Mouse (Mus musculus) intestine, embryonic 15.5 days (tissue): ENCODE data around the gene Tmem181a. TPM values are rescaled to one million over a fixed set of nuclear protein-coding genes. Genes with fewer than 3 reads are reported as not detected.
A peak's percentile ranks its signal among the peaks of the same experiment; 100 is the strongest.
"Not testable (repeated sequence)": the region's sequence is repeated elsewhere in the genome, so short reads cannot be mapped to it uniquely, and the experiment has no call there.

Source experiments
- ATAC-seq: fragments of 200-750 bp; cut with Nextera tagmentation; 2 replicates; pipeline ENCODE4 v1.8.0; 2017; ENCODE audit warnings: moderate TSS enrichment, moderate library complexity
- H3K27ac ChIP-seq: fragments of 300-500 bp; sonication (generic); 2 replicates; pipeline ENCODE4 v1.5.1; 2015; ENCODE audit warnings: mild to moderate bottlenecking, inconsistent platforms
- H3K27me3 ChIP-seq: fragments of 300-500 bp; sonication (generic); replicated peaks from 2 replicates; pipeline ENCODE4 v1.6.1; 2015; ENCODE audit warnings: inconsistent platforms
- H3K36me3 ChIP-seq: fragments of 300-500 bp; sonication (generic); 2 replicates; pipeline ENCODE4 v1.6.1; 2015; ENCODE audit warnings: inconsistent platforms
- H3K4me1 ChIP-seq: fragments of 300-500 bp; sonication (generic); replicated peaks from 2 replicates; pipeline ENCODE4 v1.6.1; 2015; ENCODE audit warnings: inconsistent platforms
- H3K4me2 ChIP-seq: fragments of 300-500 bp; sonication (generic); replicated peaks from 2 replicates; pipeline ENCODE4 v1.6.1; 2015; ENCODE audit warnings: mild to moderate bottlenecking, inconsistent platforms
- H3K4me3 ChIP-seq: fragments of 300-500 bp; sonication (generic); replicated peaks from 2 replicates; pipeline ENCODE4 v1.5.1; 2015; ENCODE audit warnings: inconsistent platforms
- H3K9ac ChIP-seq: fragments of 300-500 bp; sonication (generic); 2 replicates; pipeline ENCODE4 v1.6.1; 2015; ENCODE audit warnings: inconsistent platforms
- H3K9me3 ChIP-seq: fragments of 300-500 bp; sonication (generic); 2 replicates; pipeline ENCODE4 v1.6.1; 2016; ENCODE audit warnings: inconsistent platforms
- WGBS: fragments of 180-500 bp; shearing (Covaris S2); methylation state at CpG from one replicate; pipeline ENCODE4 v1.1.7; 2015; 5-methylcytosine and 5-hydroxymethylcytosine counted together
- polyA plus RNA-seq: library from polyadenylated mRNA; unstranded; fragments of >200 nt; fragmentation: Nextera tagmentation; extraction: Ambion mirVana; gene quantifications from 2 replicates; pipeline ENCODE4 v1.2.1, GENCODE M21; 2015

Gene Tmem181a
- polyA plus RNA-seq, 1 experiment from 2014 or later: 19.5 TPM

DNA sequence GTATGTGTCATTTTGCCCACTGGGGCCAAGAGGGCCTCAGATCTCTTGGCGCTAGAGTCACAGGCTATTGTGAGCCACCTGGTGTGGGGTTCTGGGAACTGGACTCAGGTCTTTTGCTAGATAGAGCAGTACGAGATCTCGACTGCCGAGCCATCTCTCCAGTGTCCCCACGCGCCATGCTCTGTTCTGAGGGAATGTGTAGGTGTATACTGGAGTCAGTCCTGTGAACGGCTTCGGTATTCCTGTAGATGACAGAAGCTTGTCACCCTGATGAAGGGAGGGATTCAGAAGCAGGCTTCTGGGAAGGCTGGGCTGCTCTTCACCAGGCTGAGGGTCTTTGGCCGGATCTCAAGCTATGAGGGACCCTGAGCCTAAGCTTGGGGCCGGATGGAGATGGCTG is 23.1 kb downstream of the Tmem181a start:
- H3K4me1 ChIP-seq, H3K4me3 ChIP-seq, H3K4me2 ChIP-seq, H3K9ac ChIP-seq, H3K9me3 ChIP-seq, H3K27ac ChIP-seq, H3K27me3 ChIP-seq, H3K36me3 ChIP-seq: not testable (repeated sequence)
- peak; percentile 29; the same call in 1 of the 2 replicates for ATAC-seq
- WGBS: 90% methylated on average over 10 of the region's 10 CpGs

DNA sequence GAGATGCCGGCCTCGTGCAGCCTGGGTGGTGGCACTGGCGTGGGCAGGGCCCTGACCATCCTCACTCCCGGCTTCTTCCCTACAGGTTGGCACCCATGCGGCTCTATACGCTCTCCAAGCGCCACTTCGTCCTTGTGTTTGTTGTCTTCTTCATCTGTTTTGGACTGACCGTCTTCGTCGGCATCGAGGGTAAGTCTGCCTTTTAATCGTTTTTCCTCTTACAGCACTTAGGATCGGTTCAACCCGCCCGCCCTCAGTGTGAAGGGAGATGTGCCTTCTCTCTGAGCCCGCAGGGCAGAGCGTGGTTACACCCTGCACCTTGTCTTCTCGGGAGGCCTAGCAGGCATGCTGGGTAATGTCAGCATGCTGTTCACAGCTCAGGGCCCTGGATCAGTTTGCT is 23.9 kb downstream of the Tmem181a start:
- H3K9me3 ChIP-seq, H3K4me2 ChIP-seq, ATAC-seq, H3K9ac ChIP-seq, H3K27me3 ChIP-seq, H3K36me3 ChIP-seq, H3K4me3 ChIP-seq, H3K27ac ChIP-seq, H3K4me1 ChIP-seq: not testable (repeated sequence)
- 94% methylated on average over 19 of the region's 19 CpGs for WGBS

DNA sequence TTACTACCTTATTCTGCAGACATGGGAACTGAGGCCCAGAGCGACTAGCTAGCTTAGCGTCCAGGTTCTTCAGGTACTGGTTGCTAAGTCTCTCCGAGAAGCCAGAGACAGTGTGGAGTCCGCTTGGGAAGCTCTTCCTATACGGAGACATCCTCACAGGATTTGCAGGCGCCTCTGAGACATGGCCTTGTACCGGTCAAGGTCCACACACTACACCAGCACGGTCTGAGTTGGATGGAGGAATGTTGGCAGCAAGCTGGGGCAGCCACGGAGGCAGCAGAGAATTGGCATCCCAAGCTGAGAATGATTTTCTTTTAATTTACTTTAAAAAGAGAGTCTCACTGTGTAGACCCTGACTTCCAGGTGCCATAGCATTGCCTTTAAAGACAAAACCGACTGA is 26.5 kb downstream of the Tmem181a start:
- not testable (repeated sequence) for ATAC-seq, H3K4me2 ChIP-seq, H3K4me1 ChIP-seq, H3K27ac ChIP-seq, H3K9ac ChIP-seq, H3K4me3 ChIP-seq, H3K9me3 ChIP-seq, H3K27me3 ChIP-seq, H3K36me3 ChIP-seq
- WGBS: 91% methylated on average over 8 of the region's 10 CpGs

DNA sequence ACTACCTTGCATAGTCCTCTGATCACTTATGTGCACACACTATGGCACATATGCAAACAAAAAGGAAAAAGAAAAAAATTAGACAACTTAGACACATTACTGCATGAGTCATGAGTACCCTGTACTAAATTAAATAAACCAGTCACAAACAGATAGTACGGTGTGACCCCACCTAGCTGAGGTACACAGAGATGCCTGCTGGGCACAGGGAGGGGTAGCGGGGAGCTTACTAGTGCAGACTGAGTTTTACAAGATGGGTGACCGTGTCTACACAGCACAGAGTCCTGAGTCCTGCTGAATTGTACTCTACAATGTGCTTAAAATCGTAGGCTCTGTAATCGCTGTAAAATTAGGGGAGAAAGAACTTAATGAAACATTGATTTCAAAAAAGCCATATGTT is 29.5 kb downstream of the Tmem181a start:
- H3K36me3 ChIP-seq, H3K9ac ChIP-seq, H3K4me3 ChIP-seq, H3K4me2 ChIP-seq, H3K4me1 ChIP-seq, ATAC-seq, H3K27me3 ChIP-seq, H3K9me3 ChIP-seq, H3K27ac ChIP-seq: not testable (repeated sequence)
- WGBS: 92% methylated on average over 5 of the region's 5 CpGs

DNA sequence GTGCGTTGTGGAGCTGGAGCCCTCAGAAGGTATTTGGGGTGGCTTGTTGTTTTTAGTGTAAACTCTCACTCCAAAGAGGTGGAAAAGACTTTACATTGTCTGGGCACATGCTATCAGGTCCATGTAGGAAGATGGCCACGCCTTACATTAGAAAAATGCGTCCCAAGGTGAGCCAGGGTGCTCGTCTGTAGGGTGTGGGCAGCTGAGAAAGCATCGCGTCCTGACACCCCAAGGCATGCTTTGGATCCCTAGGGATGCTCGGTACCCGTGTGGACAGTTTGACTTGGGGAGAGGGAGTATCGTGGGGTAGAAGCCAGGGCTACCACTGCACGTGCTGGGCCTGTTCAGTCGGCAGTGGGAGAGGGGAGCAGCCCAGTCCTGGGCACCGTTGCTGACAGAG is 32.4 kb downstream of the Tmem181a start:
- not testable (repeated sequence) for H3K27me3 ChIP-seq, ATAC-seq, H3K4me1 ChIP-seq, H3K9me3 ChIP-seq, H3K9ac ChIP-seq, H3K4me3 ChIP-seq, H3K27ac ChIP-seq, H3K4me2 ChIP-seq, H3K36me3 ChIP-seq
- 91% methylated on average over 12 of the region's 12 CpGs for WGBS

DNA sequence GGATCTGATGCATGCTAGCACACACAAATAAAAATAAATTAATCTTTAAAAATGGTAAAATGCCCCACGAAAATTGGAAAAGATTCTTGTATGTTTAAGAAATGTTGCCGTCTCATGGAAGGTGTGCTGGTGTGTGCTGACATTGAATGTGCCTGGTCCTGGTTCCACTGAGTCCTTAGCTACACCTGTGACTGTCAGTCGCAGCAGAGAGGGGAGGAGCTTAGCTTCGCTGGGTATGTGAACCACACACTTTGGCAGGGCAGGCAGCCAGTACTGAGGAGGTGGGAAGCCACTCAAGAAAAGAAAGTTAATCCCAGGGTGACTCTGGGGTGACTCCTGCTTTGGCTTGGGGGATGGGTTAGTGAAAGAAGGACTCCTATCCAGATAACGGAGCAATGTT is 37.2 kb downstream of the Tmem181a start:
- not testable (repeated sequence) for H3K4me2 ChIP-seq, H3K27ac ChIP-seq, H3K9me3 ChIP-seq, H3K27me3 ChIP-seq, H3K36me3 ChIP-seq, H3K9ac ChIP-seq, H3K4me1 ChIP-seq, ATAC-seq, H3K4me3 ChIP-seq
- no CpG with 5 or more reads among the region's 5 CpGs for WGBS

DNA sequence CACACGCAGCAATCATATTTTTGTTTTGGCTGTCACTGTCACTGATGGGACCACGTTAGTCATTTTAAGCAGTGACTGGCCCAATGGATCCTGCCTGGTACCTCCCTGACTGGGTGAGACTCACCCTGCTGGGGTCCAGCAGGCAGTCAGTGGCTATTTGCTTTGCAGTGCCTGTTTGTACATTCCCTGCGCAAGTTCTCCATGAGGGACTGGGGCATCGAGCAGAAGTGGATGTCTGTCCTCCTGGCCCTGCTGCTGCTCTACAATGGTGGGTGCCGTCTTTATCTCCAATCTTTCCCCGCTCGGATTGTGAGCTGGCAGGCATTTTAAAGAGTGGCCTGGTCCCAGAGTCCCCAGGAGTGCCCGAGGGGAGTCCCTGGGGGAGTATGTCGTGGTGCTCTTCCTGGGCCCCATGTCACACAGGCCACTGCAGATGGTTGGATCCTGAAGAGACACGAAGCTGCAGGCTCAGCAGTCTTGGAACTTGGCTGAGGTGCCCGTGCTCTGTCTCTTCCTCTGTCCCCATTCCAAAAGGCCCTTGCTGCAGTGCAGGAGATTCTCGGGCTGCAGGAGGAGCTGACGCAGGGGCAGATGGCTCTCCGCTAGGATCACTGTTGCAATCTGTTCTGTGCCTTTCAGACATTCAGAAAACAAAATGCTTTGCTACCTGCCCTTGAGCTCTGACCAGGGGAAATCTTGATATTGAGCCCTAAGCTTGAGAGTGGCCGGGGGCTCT is 40.6 kb downstream of the Tmem181a start:
- H3K27me3 ChIP-seq: not testable (repeated sequence)
- 93% methylated on average over 9 of the region's 15 CpGs for WGBS

DNA sequence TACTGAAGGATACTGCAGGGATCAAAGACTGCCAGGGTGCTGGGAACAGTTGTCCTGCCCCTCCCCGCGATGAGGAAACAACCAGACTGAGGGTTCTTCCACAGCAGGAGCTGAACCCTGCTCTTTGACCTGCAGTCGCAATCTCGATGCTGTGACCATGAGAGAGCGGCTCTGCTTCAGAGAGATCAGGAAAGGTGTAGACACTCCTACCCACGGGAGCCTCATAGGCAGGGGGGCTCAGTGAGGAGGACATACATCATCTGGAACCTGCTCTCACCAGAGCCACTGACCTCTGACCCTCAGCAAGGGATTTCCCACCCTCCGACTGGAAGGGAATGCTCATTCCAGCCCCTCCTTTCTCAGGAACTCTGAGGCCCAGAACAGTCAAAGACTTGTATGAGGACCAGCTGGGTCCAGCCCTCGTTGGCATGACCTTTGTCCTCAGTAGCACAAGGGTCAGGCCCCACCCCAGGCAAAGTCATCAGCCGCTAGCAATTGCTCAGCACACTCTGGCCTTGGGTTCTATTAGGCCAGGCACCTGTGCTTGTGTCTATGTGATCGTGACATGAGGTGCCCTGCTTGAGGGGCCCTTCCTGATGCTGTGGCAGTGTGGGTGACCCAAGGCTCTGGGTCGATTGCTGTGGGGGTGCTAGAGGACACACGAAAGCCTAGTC is 43.7 kb downstream of the Tmem181a start:
- H3K9me3 ChIP-seq, H3K27me3 ChIP-seq, H3K4me2 ChIP-seq, H3K4me3 ChIP-seq, H3K36me3 ChIP-seq, H3K4me1 ChIP-seq, H3K9ac ChIP-seq, H3K27ac ChIP-seq: not testable (repeated sequence)
- 56% methylated on average over 6 of the region's 12 CpGs for WGBS
- ATAC-seq: peak; percentile 93

More for the DNA sequence above, 40.6 kb downstream of the Tmem181a start:
- H3K9me3 ChIP-seq, H3K4me1 ChIP-seq, H3K9ac ChIP-seq, H3K4me2 ChIP-seq, ATAC-seq, H3K4me3 ChIP-seq, H3K36me3 ChIP-seq, H3K27ac ChIP-seq: not testable (repeated sequence)

DNA sequence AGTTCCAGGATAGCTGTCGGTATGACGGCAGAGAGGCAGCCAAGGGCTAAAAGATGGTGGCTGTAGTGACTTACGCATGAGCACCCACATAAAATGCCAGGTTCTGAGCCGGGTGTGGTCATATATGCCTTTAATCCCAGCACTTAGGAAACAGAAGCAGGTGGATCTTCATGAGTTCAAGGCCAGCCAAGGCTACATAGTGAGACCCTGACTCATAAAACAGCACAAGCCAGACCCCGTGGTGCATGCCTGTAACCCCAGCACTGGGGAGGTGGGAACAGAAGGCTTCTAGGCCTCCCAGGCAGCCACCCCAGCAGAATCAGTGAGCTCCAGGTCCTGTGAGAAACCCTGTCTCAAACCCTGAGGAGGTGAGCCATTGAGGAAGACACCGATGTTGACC is 48.2 kb downstream of the Tmem181a start:
- ATAC-seq, H3K9ac ChIP-seq, H3K4me2 ChIP-seq, H3K27me3 ChIP-seq, H3K27ac ChIP-seq, H3K36me3 ChIP-seq, H3K9me3 ChIP-seq, H3K4me3 ChIP-seq, H3K4me1 ChIP-seq: not testable (repeated sequence)
- 98% methylated on average over 5 of the region's 6 CpGs for WGBS

DNA sequence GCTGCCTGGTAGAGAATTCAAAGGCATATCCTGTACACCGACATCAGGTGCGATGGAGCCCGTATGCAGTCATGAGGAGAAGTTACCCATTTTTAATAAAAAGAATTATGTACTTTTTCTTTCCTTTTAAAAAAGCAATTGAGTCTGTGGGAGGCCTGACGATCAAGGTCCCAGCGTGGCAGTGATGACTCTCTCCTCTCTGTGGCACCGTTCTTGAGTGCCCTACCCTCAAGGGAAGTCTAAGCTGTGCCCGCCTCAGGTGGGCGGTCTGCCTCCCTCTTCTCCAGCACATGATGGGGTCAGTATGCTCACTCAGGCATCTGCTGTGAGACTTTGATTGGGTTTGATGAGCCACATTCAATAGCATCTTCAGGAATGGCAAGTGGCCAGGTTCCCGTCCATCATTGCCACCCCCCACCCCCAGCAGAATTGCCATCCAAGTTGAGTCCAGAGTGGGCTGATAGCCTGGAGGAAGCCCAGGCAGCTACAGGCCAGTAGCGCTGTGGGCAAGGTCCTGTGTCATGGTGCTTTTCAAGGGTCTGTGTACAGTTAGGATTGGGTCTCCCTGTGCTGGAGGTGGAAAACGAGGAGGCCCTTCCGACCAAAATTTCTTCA is 49.1 kb downstream of the Tmem181a start:
- not testable (repeated sequence) for H3K9me3 ChIP-seq, H3K27ac ChIP-seq, H3K4me1 ChIP-seq, H3K9ac ChIP-seq, H3K4me2 ChIP-seq, H3K27me3 ChIP-seq, ATAC-seq, H3K36me3 ChIP-seq, H3K4me3 ChIP-seq
- 88% methylated on average over 12 of the region's 12 CpGs for WGBS

DNA sequence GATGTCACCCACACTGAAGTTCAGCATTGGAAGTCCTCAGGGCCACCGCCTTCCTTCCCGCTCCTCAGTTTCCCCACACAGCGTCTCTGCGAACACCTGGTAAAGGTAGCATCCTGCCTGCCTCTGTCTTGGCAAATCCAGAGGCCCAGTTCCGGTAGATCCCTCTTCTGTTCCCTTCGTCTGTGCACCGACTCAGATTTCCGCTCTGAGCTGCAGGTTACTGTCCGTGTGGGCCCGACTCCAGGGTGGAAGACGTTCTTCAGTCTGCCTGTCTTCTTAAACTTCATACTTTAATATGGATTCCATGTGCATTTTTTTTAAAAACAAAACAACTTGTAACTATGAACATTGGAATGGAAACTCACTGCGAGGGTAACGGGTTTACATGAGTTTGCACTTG is 49.8 kb downstream of the Tmem181a start:
- H3K9me3 ChIP-seq, H3K4me1 ChIP-seq, H3K27ac ChIP-seq, H3K9ac ChIP-seq, H3K4me3 ChIP-seq, H3K36me3 ChIP-seq, ATAC-seq, H3K4me2 ChIP-seq, H3K27me3 ChIP-seq: not testable (repeated sequence)
- 93% methylated on average over 9 of the region's 13 CpGs for WGBS

DNA sequence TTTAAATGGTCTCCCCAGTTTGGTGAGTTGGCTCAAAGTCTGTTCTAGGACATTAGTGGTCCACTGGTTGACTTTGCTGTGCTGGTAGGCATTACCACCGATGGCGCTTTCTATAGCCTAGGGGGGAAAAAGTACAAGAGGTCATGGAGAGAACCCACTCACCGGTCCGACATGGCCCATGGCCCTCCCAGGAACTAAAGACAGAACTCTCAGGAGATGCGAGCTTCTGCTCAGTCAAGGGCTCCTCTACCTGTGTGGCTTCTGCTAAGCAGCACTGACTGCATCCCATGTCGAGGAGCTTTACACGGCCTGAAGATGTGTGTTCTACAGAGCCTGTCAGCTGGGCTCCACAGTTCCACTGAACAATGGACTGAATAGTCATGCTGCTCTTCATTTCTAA is 55.1 kb downstream of the Tmem181a start:
- not testable (repeated sequence) for H3K27ac ChIP-seq, H3K27me3 ChIP-seq, H3K9me3 ChIP-seq, H3K4me2 ChIP-seq, H3K36me3 ChIP-seq, H3K9ac ChIP-seq, H3K4me3 ChIP-seq, H3K4me1 ChIP-seq, ATAC-seq
- 97% methylated on average over 7 of the region's 7 CpGs for WGBS

DNA sequence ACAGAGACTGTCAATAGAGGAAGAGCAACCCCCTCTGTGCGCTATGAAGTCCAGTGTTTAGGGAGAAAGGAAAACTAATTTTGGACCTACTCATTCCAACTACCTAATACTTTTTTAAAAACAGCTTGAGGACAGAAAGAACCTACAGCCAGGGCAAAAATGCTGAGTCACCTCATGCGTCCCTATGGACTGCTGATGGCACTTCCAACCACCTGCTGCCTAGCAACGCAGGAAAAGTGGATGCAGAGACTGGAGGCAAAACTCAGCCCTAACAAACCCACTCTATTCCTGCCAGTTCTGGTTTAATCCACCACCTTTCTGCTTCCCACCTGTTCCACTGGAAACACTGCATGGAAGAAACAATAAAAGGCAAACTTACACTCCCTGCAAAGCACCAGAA is 56.1 kb downstream of the Tmem181a start:
- H3K4me2 ChIP-seq, H3K27me3 ChIP-seq, ATAC-seq, H3K4me1 ChIP-seq, H3K4me3 ChIP-seq, H3K9me3 ChIP-seq, H3K36me3 ChIP-seq, H3K9ac ChIP-seq, H3K27ac ChIP-seq: not testable (repeated sequence)
- 73% methylated on average over 3 of the region's 3 CpGs for WGBS
